Mouse (Mus musculus) embryonic facial prominence, embryonic 11.5 days (tissue): Measurements from ENCODE around the gene Rab31. TPM values are rescaled to one million over a fixed set of nuclear protein-coding genes. Genes with fewer than 3 reads are reported as not detected.

Experiments
- ATAC-seq: fragments of 200-750 bp; cut with Nextera tagmentation; replicated peaks from 2 replicates; pipeline ENCODE4 v1.8.0; 2017; ENCODE audit warnings: low read depth; ENCODE audit not compliant: insufficient number of reproducible peaks, low FRiP score, low TSS enrichment
- DNase-seq: peaks from one replicate; pipeline ENCODE4 v3.0.0-alpha.2; 2015; ENCODE audit warnings: low spot score
- H3K27ac ChIP-seq: fragments of 300-500 bp; sonication (generic); replicated peaks from 2 replicates; pipeline ENCODE4 v1.5.1; 2014; ENCODE audit warnings: mild to moderate bottlenecking, low read depth, low read length, control low read depth
- H3K27me3 ChIP-seq: fragments of 300-500 bp; sonication (generic); 2 replicates; pipeline ENCODE4 v1.6.1; 2014; ENCODE audit warnings: mild to moderate bottlenecking, low read length, moderate library complexity, mixed read lengths; ENCODE audit not compliant: control insufficient read depth, insufficient read depth
- H3K36me3 ChIP-seq: fragments of 300-500 bp; sonication (generic); replicated peaks from 2 replicates; pipeline ENCODE4 v1.6.1; 2014; ENCODE audit warnings: low read depth, mild to moderate bottlenecking, low read length, moderate library complexity, mixed read lengths; ENCODE audit not compliant: control insufficient read depth, insufficient read depth
- H3K4me1 ChIP-seq: fragments of 300-500 bp; sonication (generic); 2 replicates; pipeline ENCODE4 v1.6.1; 2014; ENCODE audit warnings: low read length, mixed read lengths; ENCODE audit not compliant: control insufficient read depth, insufficient read depth
- H3K4me2 ChIP-seq: fragments of 300-500 bp; sonication (generic); 2 replicates; pipeline ENCODE4 v1.6.1; 2014; ENCODE audit warnings: low read depth, mild to moderate bottlenecking, control low read depth, low read length, moderate library complexity
- H3K4me3 ChIP-seq: fragments of 300-500 bp; sonication (generic); 2 replicates; pipeline ENCODE4 v1.5.1; 2014; ENCODE audit warnings: low read depth, low read length, control low read depth
- H3K9ac ChIP-seq: fragments of 300-500 bp; sonication (generic); replicated peaks from 2 replicates; pipeline ENCODE4 v1.6.1; 2014; ENCODE audit warnings: mild to moderate bottlenecking, control low read depth, low read length
- H3K9me3 ChIP-seq: fragments of 300-500 bp; sonication (generic); replicated peaks from 2 replicates; pipeline ENCODE4 v1.6.1; 2016; ENCODE audit warnings: mild to moderate bottlenecking, low read length, inconsistent platforms, mixed read lengths; ENCODE audit not compliant: control insufficient read depth
- WGBS: fragments of 180-500 bp; shearing (Covaris S2); extraction: QIAGEN DNeasy Blood & Tissue Kit; methylation state at CpG from one replicate; pipeline ENCODE4 v1.1.7; 2014; 5-methylcytosine and 5-hydroxymethylcytosine counted together
- polyA plus RNA-seq: library from polyadenylated mRNA; unstranded; fragments of >200 nt; fragmentation: Nextera tagmentation; extraction: Ambion mirVana; gene quantifications from 2 replicates; pipeline ENCODE4 v1.2.1, GENCODE M21; 2014

Gene Rab31
- polyA plus RNA-seq, 1 experiment from 2014 or later, result 80.5 TPM

- Histone ChIP-seq H3K27ac (no peak overlapping the region), H3K9me3 (no peaks in the 10 kb centered on the region), H3K27me3 (no peaks in the 10 kb centered on the region), H3K4me3 (no peak overlapping the region), H3K4me1 (no peaks in the 10 kb centered on the region; the same call in 1 of the 2 replicates), H3K36me3 (no peaks in the 10 kb centered on the region), H3K4me2 (no peak overlapping the region), H3K9ac (no peak overlapping the region)
- DNase-seq, result no peak
- ATAC-seq, result no peak
- 92% methylated on average over 4 of the region's 4 CpGs for WGBS
These were observed 4.9 kb upstream of the Rab31 start for GRCm38 (mm10) chr17:65777461-65777860.

GRCm38 (mm10) chr17:65776228-65776627, 3.7 kb upstream of the Rab31 start:
- ATAC-seq (no peak), DNase-seq (no peak)
- H3K27me3 ChIP-seq, result no peaks in the 10 kb centered on the region
- no peak overlapping the region for H3K4me2 ChIP-seq
- H3K27ac ChIP-seq, result no peak overlapping the region
- H3K9ac ChIP-seq, result no peak overlapping the region
- H3K9me3 ChIP-seq, result no peaks in the 10 kb centered on the region
- 87% methylated on average over 1 of the region's 1 CpGs for WGBS
- no peak overlapping the region for H3K4me3 ChIP-seq
- no peaks in the 10 kb centered on the region for H3K36me3 ChIP-seq
- H3K4me1 ChIP-seq, result peaks cover 2% of the 10 kb centered on the region; the same call in 1 of the 2 replicates

- no peaks in the 10 kb centered on the region for H3K27me3 ChIP-seq
- no peak for DNase-seq
- H3K4me3 ChIP-seq, result no peak overlapping the region
- H3K9me3 ChIP-seq, result no peaks in the 10 kb centered on the region
- H3K4me2 ChIP-seq, result no peak overlapping the region
- H3K4me1 ChIP-seq, result peaks cover 4% of the 10 kb centered on the region; the same call in 1 of the 2 replicates
- no peaks in the 10 kb centered on the region for H3K36me3 ChIP-seq
- H3K9ac ChIP-seq, result no peak overlapping the region
- H3K27ac ChIP-seq, result no peak overlapping the region
- no peak for ATAC-seq
- 56% methylated on average over 7 of the region's 7 CpGs for WGBS
These were observed 1.9 kb upstream of the Rab31 start for GRCm38 (mm10) chr17:65774439-65774838.

- 61% methylated on average over 4 of the region's 4 CpGs for whole genome bisulfite sequencing
- Histone ChIP-seq H3K4me3 (no peak overlapping the region), H3K27me3 (no peaks in the 10 kb centered on the region), H3K4me2 (no peak overlapping the region), H3K27ac (no peak overlapping the region), H3K4me1 (peaks cover 4% of the 10 kb centered on the region; the same call in 1 of the 2 replicates), H3K9ac (no peak overlapping the region), H3K9me3 (no peaks in the 10 kb centered on the region), H3K36me3 (no peaks in the 10 kb centered on the region)
- ATAC-seq (no peak), DNase-seq (no peak)
These were observed 1.1 kb upstream of the Rab31 start for GRCm38 (mm10) chr17:65773617-65774016.

GRCm38 (mm10) chr17:65770982-65771915, 1.3 kb downstream of the Rab31 start:
- no peak for ATAC-seq
- H3K9me3 ChIP-seq, result no peaks in the 10 kb centered on the region
- WGBS, result 15% methylated on average over 17 of the region's 17 CpGs

GRCm38 (mm10) chr17:65768486-65768885, 4.1 kb downstream of the Rab31 start:
- no peak for ATAC-seq
- peaks cover 4% of the 10 kb centered on the region; the same call in 1 of the 2 replicates for H3K4me1 ChIP-seq
- peak; percentile 25 for DNase-seq
- H3K9me3 ChIP-seq, result no peaks in the 10 kb centered on the region
- H3K9ac ChIP-seq, result no peak overlapping the region
- H3K4me2 ChIP-seq, result no peak overlapping the region
- WGBS, result 77% methylated on average over 5 of the region's 5 CpGs
- H3K4me3 ChIP-seq, result no peak overlapping the region
- H3K27me3 ChIP-seq, result no peaks in the 10 kb centered on the region
- no peaks in the 10 kb centered on the region for H3K36me3 ChIP-seq
- H3K27ac ChIP-seq, result no peak overlapping the region

More at GRCm38 (mm10) chr17:65770982-65771915, 1.3 kb downstream of the Rab31 start:
- no peak for DNase-seq
- no peak overlapping the region for H3K27ac ChIP-seq
- H3K4me2 ChIP-seq, result peak overlapping the region; percentile 88
- peak overlapping the region; percentile 87 for H3K9ac ChIP-seq
- peak overlapping the region; percentile 69 for H3K4me3 ChIP-seq
- H3K36me3 ChIP-seq, result no peaks in the 10 kb centered on the region
- peaks cover 4% of the 10 kb centered on the region; the same call in 1 of the 2 replicates for H3K4me1 ChIP-seq
- H3K27me3 ChIP-seq, result no peaks in the 10 kb centered on the region

GRCm38 (mm10) chr17:65763221-65763620, 9.3 kb downstream of the Rab31 start:
- Histone ChIP-seq H3K36me3 (no peaks in the 10 kb centered on the region), H3K4me2 (no peak overlapping the region), H3K27ac (no peak overlapping the region), H3K27me3 (no peaks in the 10 kb centered on the region), H3K9ac (no peak overlapping the region), H3K9me3 (no peaks in the 10 kb centered on the region), H3K4me3 (no peak overlapping the region), H3K4me1 (no peaks in the 10 kb centered on the region)
- DNase-seq, result no peak
- whole genome bisulfite sequencing, result 96% methylated on average over 14 of the region's 14 CpGs
- ATAC-seq, result no peak

GRCm38 (mm10) chr17:65757150-65757549, 15.4 kb downstream of the Rab31 start:
- H3K36me3 ChIP-seq, result no peaks in the 10 kb centered on the region
- H3K4me3 ChIP-seq, result no peak overlapping the region
- 79% methylated on average over 6 of the region's 6 CpGs for WGBS

More at GRCm38 (mm10) chr17:65757150-65757549, 15.4 kb downstream of the Rab31 start:
- Histone ChIP-seq H3K27ac (no peak overlapping the region), H3K4me2 (no peak overlapping the region), H3K4me1 (no peaks in the 10 kb centered on the region), H3K27me3 (no peaks in the 10 kb centered on the region), H3K9me3 (no peaks in the 10 kb centered on the region), H3K9ac (no peak overlapping the region)
- DNase-seq (no peak), ATAC-seq (no peak)
